Mouse (Mus musculus) myocyte (in vitro differentiated cells): ENCODE data around the gene Mbnl2. TPM values are rescaled to one million over a fixed set of nuclear protein-coding genes. Genes with fewer than 3 reads are reported as not detected.

Experiments
- H3K27me3 ChIP-seq: one replicate; pipeline ENCODE4 v1.6.1; 2011; ENCODE audit not compliant: control insufficient read depth, insufficient read depth, insufficient read length
- H3K36me3 ChIP-seq: one replicate; pipeline ENCODE4 v1.6.1; 2011; ENCODE audit not compliant: control insufficient read depth, insufficient read depth
- H3K4me2 ChIP-seq: one replicate; pipeline ENCODE4 v1.6.1; 2011; ENCODE audit warnings: low read depth, control low read depth
- H3K4me3 ChIP-seq: one replicate; pipeline ENCODE4 v1.5.1; 2011; ENCODE audit warnings: mild to moderate bottlenecking, control low read depth, moderate library complexity
- H3K79me2 ChIP-seq: one replicate; pipeline ENCODE4 v1.6.1; 2011; ENCODE audit not compliant: control insufficient read depth, insufficient read depth
- H3ac ChIP-seq: one replicate; pipeline ENCODE4 v1.6.1; 2011; ENCODE audit not compliant: control insufficient read depth, insufficient read length
- CEBPB ChIP-seq: IDR thresholded peaks from 2 replicates; pipeline ENCODE4 v1.6.1; 2011; ENCODE audit warnings: mild to moderate bottlenecking, moderate library complexity; ENCODE audit not compliant: poor library complexity, insufficient read depth, severe bottlenecking
- E2F4 ChIP-seq: IDR thresholded peaks from one replicate; pipeline ENCODE4 v1.6.1; 2011; ENCODE audit warnings: mild to moderate bottlenecking, control low read depth, moderate library complexity; ENCODE audit not compliant: insufficient read depth
- MAX ChIP-seq: IDR thresholded peaks from one replicate; pipeline ENCODE4 v1.6.1; 2011; ENCODE audit warnings: low read depth, mild to moderate bottlenecking, control low read depth
- MYOD1 ChIP-seq, 3 experiments: IDR thresholded peaks; one replicate each; pipeline ENCODE4 v1.6.1; 2011; ENCODE audit warnings: control low read depth in 2 of 3, low read depth in 2 of 3, mild to moderate bottlenecking in 2 of 3, moderate library complexity in 1 of 3; ENCODE audit not compliant: insufficient read length in 2 of 3, control insufficient read depth in 1 of 3
- MYOG ChIP-seq, 3 experiments: IDR thresholded peaks; one replicate each; pipeline ENCODE4 v1.6.1; 2011; ENCODE audit warnings: control low read depth in 2 of 3, low read depth in 2 of 3, mild to moderate bottlenecking in 2 of 3; ENCODE audit not compliant: insufficient read length in 2 of 3, control insufficient read depth in 1 of 3, insufficient read depth in 1 of 3
- POLR2A ChIP-seq: IDR thresholded peaks from one replicate; pipeline ENCODE4 v1.6.1; 2011; ENCODE audit warnings: low read depth, mild to moderate bottlenecking, control low read depth, moderate library complexity; ENCODE audit not compliant: insufficient read length
- POLR2AphosphoS2 ChIP-seq: IDR thresholded peaks from one replicate; pipeline ENCODE4 v1.6.1; 2011; ENCODE audit warnings: low read depth, control low read depth; ENCODE audit not compliant: insufficient read length
- REST ChIP-seq: IDR thresholded peaks from one replicate; pipeline ENCODE4 v1.6.1; 2011; ENCODE audit warnings: mild to moderate bottlenecking, control low read depth, moderate library complexity; ENCODE audit not compliant: insufficient read depth, insufficient read length
- SRF ChIP-seq: IDR thresholded peaks from one replicate; pipeline ENCODE4 v1.6.1; 2011; ENCODE audit warnings: low read depth; ENCODE audit not compliant: control insufficient read depth, insufficient read length
- TCF12 ChIP-seq: IDR thresholded peaks from one replicate; pipeline ENCODE4 v1.6.1; 2011; ENCODE audit warnings: mild to moderate bottlenecking, control low read depth; ENCODE audit not compliant: poor library complexity, insufficient read depth, severe bottlenecking
- TCF3 ChIP-seq: IDR thresholded peaks from one replicate; pipeline ENCODE4 v1.6.1; 2011; ENCODE audit warnings: low read depth, control low read depth; ENCODE audit not compliant: insufficient read length
- USF1 ChIP-seq: IDR thresholded peaks from one replicate; pipeline ENCODE4 v1.6.1; 2011; ENCODE audit warnings: low read depth, mild to moderate bottlenecking, control low read depth, moderate library complexity
- polyA plus RNA-seq: library from polyadenylated mRNA; unstranded; fragments of >200 nt; fragmentation: generic; extraction: Trizol; gene quantifications from one replicate; pipeline ENCODE4 v1.2.1, GENCODE M21; 2012; ENCODE audit warnings: missing spikeins

Mbnl2 gene
- polyA plus RNA-seq, 1 experiment = 38.5 TPM

- peaks cover 4% of the 10 kb centered on the region for H3K36me3 ChIP-seq
- H3K27me3 ChIP-seq = no peaks in the 10 kb centered on the region
- no peak overlapping the region for H3K4me3 ChIP-seq
- H3K4me2 ChIP-seq = no peak overlapping the region
- no peak overlapping the region for H3ac ChIP-seq
- TF ChIP-seq USF1 = no peak
- no peak for TF ChIP-seq E2F4
- TF ChIP-seq SRF = no peak
- TF ChIP-seq MAX = no peak
- TF ChIP-seq MYOD1 (IDR thresholded peaks at IDR 0.05; ENCODE audit: control insufficient read depth in 1 of 3, insufficient read length in 2 of 3, low read depth in 2 of 3) = no peak
- no peak for TF ChIP-seq TCF12
- TF ChIP-seq MYOG (IDR thresholded peaks at IDR 0.05; ENCODE audit: control insufficient read depth in 1 of 3, insufficient read depth in 1 of 3, insufficient read length in 2 of 3, low read depth in 2 of 3) = no peak
- TF ChIP-seq TCF3 = no peak
- no peak for TF ChIP-seq REST
- H3K79me2 ChIP-seq = peaks cover 97% of the 10 kb centered on the region
Observed at GRCm38 (mm10) chr14:120354595-120354994, 79.1 kb downstream of the Mbnl2 start.

GRCm38 (mm10) chr14:120355040-120355741, 79.7 kb downstream of the Mbnl2 start:
- H3K4me2 ChIP-seq = no peak overlapping the region
- TF ChIP-seq MYOD1 (IDR thresholded peaks at IDR 0.05; ENCODE audit: control insufficient read depth in 1 of 3, insufficient read length in 2 of 3, low read depth in 2 of 3) (no peak), E2F4 (no peak), REST (no peak), MAX (no peak), USF1 (no peak), SRF (no peak), MYOG (IDR thresholded peaks at IDR 0.05; ENCODE audit: control insufficient read depth in 1 of 3, insufficient read depth in 1 of 3, insufficient read length in 2 of 3, low read depth in 2 of 3) (no peak), POLR2A (no peak), POLR2AphosphoS2 (no peak), TCF3 (no peak), CEBPB (no peak), TCF12 (no peak)
- no peaks in the 10 kb centered on the region for H3K27me3 ChIP-seq
- H3K79me2 ChIP-seq = peaks cover 97% of the 10 kb centered on the region
- no peak overlapping the region for H3ac ChIP-seq
- H3K4me3 ChIP-seq = no peak overlapping the region
- H3K36me3 ChIP-seq = peaks cover 4% of the 10 kb centered on the region

- Histone ChIP-seq H3K27me3 (no peaks in the 10 kb centered on the region), H3K4me2 (no peak overlapping the region)
Observed at GRCm38 (mm10) chr14:120355742-120356440, 80.4 kb downstream of the Mbnl2 start.

GRCm38 (mm10) chr14:120357321-120358070, 82.0 kb downstream of the Mbnl2 start:
- Histone ChIP-seq H3K27me3 (no peaks in the 10 kb centered on the region), H3K4me2 (no peak overlapping the region), H3K36me3 (peaks cover 6% of the 10 kb centered on the region), H3K4me3 (no peak overlapping the region), H3K79me2 (peaks cover 92% of the 10 kb centered on the region), H3ac (no peak overlapping the region)
- no peak for TF ChIP-seq POLR2A
- no peak for TF ChIP-seq USF1
- no peak for TF ChIP-seq MAX
- TF ChIP-seq SRF = no peak
- no peak for TF ChIP-seq MYOD1 (IDR thresholded peaks at IDR 0.05; ENCODE audit: control insufficient read depth in 1 of 3, insufficient read length in 2 of 3, low read depth in 2 of 3)
- no peak for TF ChIP-seq TCF12
- TF ChIP-seq REST = no peak
- no peak for TF ChIP-seq E2F4
- TF ChIP-seq POLR2AphosphoS2 = no peak
- no peak for TF ChIP-seq MYOG (IDR thresholded peaks at IDR 0.05; ENCODE audit: control insufficient read depth in 1 of 3, insufficient read depth in 1 of 3, insufficient read length in 2 of 3, low read depth in 2 of 3)
- TF ChIP-seq CEBPB = no peak
- no peak for TF ChIP-seq TCF3

More at GRCm38 (mm10) chr14:120355742-120356440, 80.4 kb downstream of the Mbnl2 start:
- peaks cover 6% of the 10 kb centered on the region for H3K36me3 ChIP-seq
- H3K79me2 ChIP-seq = peaks cover 97% of the 10 kb centered on the region
- no peak overlapping the region for H3ac ChIP-seq
- TF ChIP-seq POLR2A (no peak), TCF3 (no peak), CEBPB (no peak), E2F4 (no peak), MYOD1 (IDR thresholded peaks at IDR 0.05; ENCODE audit: control insufficient read depth in 1 of 3, insufficient read length in 2 of 3, low read depth in 2 of 3) (no peak), USF1 (no peak), POLR2AphosphoS2 (no peak), SRF (no peak), REST (no peak), MYOG (IDR thresholded peaks at IDR 0.05; ENCODE audit: control insufficient read depth in 1 of 3, insufficient read depth in 1 of 3, insufficient read length in 2 of 3, low read depth in 2 of 3) (no peak), TCF12 (no peak), MAX (no peak)
- no peak overlapping the region for H3K4me3 ChIP-seq
